Mouse (Mus musculus): ENCODE data around the gene Wsb1.

DNA sequence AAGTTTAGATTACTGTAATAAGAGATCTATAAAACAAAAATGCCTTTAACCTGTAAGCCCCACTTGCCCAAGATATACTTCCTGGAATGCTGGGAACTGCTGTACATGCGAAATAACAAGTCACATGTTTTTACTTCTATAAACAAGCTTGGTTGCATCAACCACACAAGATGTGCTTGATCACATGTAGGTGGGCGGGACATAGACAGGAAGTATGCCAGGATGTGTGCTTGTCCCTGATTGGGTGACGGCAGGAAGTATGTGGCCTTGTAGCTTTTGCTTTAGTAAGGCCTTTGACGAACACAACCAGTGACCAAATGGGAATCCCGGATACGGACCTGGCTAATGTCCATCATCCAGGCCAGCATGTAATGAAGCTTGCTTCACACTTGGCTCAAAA lies 31.1 kb downstream of the Wsb1 start:
- TF ChIP-seq CTCF (IDR thresholded peaks at IDR 0.05; ENCODE audit: insufficient read depth, low read depth, low read length) = no peak
- no peak for TF ChIP-seq POLR2A (IDR thresholded peaks at IDR 0.05; ENCODE audit: insufficient read depth, low read depth, low read length)

Data from olfactory bulb, adult 2 months (tissue).